Mouse (Mus musculus): ENCODE measurements around the gene Tas1r1. TPM values are rescaled to one million over a fixed set of nuclear protein-coding genes. Genes with fewer than 3 reads are reported as not detected.

Tas1r1 gene
- polyA plus RNA-seq, 1 experiment from 2014 or later: 0.30 TPM

DNA sequence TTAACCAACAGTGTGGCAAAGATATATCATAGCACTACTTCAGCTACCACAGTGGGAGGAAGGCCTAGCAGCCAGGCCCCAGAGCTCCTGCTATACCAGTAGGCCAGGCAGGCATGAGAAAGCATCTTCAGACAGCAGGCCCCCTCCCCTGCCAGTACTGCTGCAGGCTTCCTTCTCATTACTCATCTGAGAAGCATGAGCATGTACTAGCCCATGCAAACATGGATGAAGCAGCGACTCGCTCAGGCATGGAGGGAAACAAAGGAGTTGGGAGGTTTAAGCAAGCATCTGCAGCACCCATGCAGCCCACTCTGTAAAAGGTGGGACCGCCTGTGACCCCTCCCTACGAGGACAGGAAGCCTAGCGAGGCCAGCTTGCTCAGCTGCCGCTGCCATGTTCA is 19.3 kb downstream of the Tas1r1 start:
- ATAC-seq (ENCODE audit: insufficient read depth) (no peak), DNase-seq (no peak)

GRCm38 (mm10) chr4:152013036-152013813 is 25.1 kb downstream of the Tas1r1 start:
- no peak overlapping the region for H3K27ac ChIP-seq (ENCODE audit: low read depth)
- H3K9me3 ChIP-seq (ENCODE audit: low read depth, low read length): no peaks in the 10 kb centered on the region
- DNase-seq: no peak
- no peak overlapping the region; the same call in 1 of the 2 replicates for H3K9ac ChIP-seq
- ATAC-seq (ENCODE audit: insufficient read depth): no peak
- peaks cover 56% of the 10 kb centered on the region for H3K36me3 ChIP-seq (ENCODE audit: insufficient read depth)
- WGBS: 83% methylated on average over 12 of the region's 12 CpGs
- no peak overlapping the region for H3K4me2 ChIP-seq
- H3K4me3 ChIP-seq (ENCODE audit: low read depth, low read length): no peak overlapping the region
- H3K4me1 ChIP-seq (ENCODE audit: insufficient read depth): peaks cover 18% of the 10 kb centered on the region
- H3K27me3 ChIP-seq (ENCODE audit: insufficient read depth, low read length): no peaks in the 10 kb centered on the region
- TF ChIP-seq CTCF (IDR thresholded peaks at IDR 0.05; ENCODE audit: low read depth): no peak

More for the DNA sequence above, 19.3 kb downstream of the Tas1r1 start:
- 82% methylated on average over 6 of the region's 6 CpGs for WGBS
- Histone ChIP-seq H3K27ac (ENCODE audit: low read depth) (no peak overlapping the region), H3K4me2 (no peak overlapping the region), H3K36me3 (ENCODE audit: insufficient read depth) (peaks cover 97% of the 10 kb centered on the region), H3K4me1 (ENCODE audit: insufficient read depth) (no peaks in the 10 kb centered on the region), H3K9me3 (ENCODE audit: low read depth, low read length) (no peaks in the 10 kb centered on the region), H3K4me3 (ENCODE audit: low read depth, low read length) (no peak overlapping the region), H3K9ac (no peak overlapping the region), H3K27me3 (ENCODE audit: insufficient read depth, low read length) (no peaks in the 10 kb centered on the region)
- TF ChIP-seq CTCF (IDR thresholded peaks at IDR 0.05; ENCODE audit: low read depth): no peak

DNA sequence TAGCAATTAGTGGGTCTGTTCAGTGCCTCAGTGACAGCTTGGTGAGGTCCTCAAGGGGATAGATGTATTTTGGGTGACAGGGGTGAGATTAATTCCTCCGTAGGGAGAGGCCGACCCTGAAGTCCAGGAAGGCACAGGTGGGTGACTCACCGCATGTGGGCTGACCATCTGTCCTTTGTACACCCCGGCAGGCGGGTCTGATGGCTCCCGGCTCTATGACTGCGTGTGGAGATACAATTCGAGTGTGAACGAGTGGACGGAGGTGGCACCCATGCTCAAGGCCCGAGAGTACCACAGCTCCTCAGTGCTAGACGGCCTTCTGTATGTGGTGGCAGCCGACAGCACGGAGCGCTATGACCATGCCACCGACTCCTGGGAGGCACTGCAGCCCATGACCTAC is 26.3 kb downstream of the Tas1r1 start:
- Histone ChIP-seq H3K36me3 (ENCODE audit: insufficient read depth) (peaks cover 46% of the 10 kb centered on the region), H3K9ac (no peak overlapping the region; the same call in 1 of the 2 replicates), H3K4me1 (ENCODE audit: insufficient read depth) (peaks cover 27% of the 10 kb centered on the region), H3K4me3 (ENCODE audit: low read depth, low read length) (no peak overlapping the region), H3K27me3 (ENCODE audit: insufficient read depth, low read length) (no peaks in the 10 kb centered on the region), H3K4me2 (no peak overlapping the region; the same call in 1 of the 2 replicates), H3K27ac (ENCODE audit: low read depth) (no peak overlapping the region), H3K9me3 (ENCODE audit: low read depth, low read length) (no peaks in the 10 kb centered on the region)
- 87% methylated on average over 16 of the region's 16 CpGs for WGBS
- ATAC-seq (ENCODE audit: insufficient read depth): no peak
- no peak for DNase-seq
- TF ChIP-seq CTCF (IDR thresholded peaks at IDR 0.05; ENCODE audit: low read depth): no peak

GRCm38 (mm10) chr4:152011171-152011760 is 27.1 kb downstream of the Tas1r1 start:
- DNase-seq (no peak), ATAC-seq (ENCODE audit: insufficient read depth) (no peak)
- H3K9ac ChIP-seq: peak overlapping the region; percentile 67
- H3K27ac ChIP-seq (ENCODE audit: low read depth): peak overlapping the region; percentile 40; the same call in 1 of the 2 replicates
- H3K4me3 ChIP-seq (ENCODE audit: low read depth, low read length): peak overlapping the region; percentile 79
- 51% methylated on average over 8 of the region's 8 CpGs for WGBS
- peaks cover 38% of the 10 kb centered on the region for H3K36me3 ChIP-seq (ENCODE audit: insufficient read depth)
- peaks cover 29% of the 10 kb centered on the region for H3K4me1 ChIP-seq (ENCODE audit: insufficient read depth)
- H3K4me2 ChIP-seq: peak overlapping the region; percentile 100
- TF ChIP-seq CTCF (IDR thresholded peaks at IDR 0.05; ENCODE audit: low read depth): no peak
- H3K27me3 ChIP-seq (ENCODE audit: insufficient read depth, low read length): no peaks in the 10 kb centered on the region
- H3K9me3 ChIP-seq (ENCODE audit: low read depth, low read length): no peaks in the 10 kb centered on the region

- 0 out of 2 replicates have a peak, but pooled peaks have one; percentile 0 for ATAC-seq (ENCODE audit: insufficient read depth)
- TF ChIP-seq CTCF (IDR thresholded peaks at IDR 0.05; ENCODE audit: low read depth): no peak
- H3K4me1 ChIP-seq (ENCODE audit: insufficient read depth): peaks cover 29% of the 10 kb centered on the region
- H3K4me2 ChIP-seq: peak overlapping the region; percentile 100
- no peak for DNase-seq
- no peaks in the 10 kb centered on the region for H3K9me3 ChIP-seq (ENCODE audit: low read depth, low read length)
- peak overlapping the region; percentile 95 for H3K27ac ChIP-seq (ENCODE audit: low read depth)
- H3K36me3 ChIP-seq (ENCODE audit: insufficient read depth): peaks cover 33% of the 10 kb centered on the region
- peak overlapping the region; percentile 79 for H3K4me3 ChIP-seq (ENCODE audit: low read depth, low read length)
- WGBS: 10% methylated on average over 13 of the region's 13 CpGs
- H3K9ac ChIP-seq: peak overlapping the region; percentile 67
- H3K27me3 ChIP-seq (ENCODE audit: insufficient read depth, low read length): no peaks in the 10 kb centered on the region
These were observed 27.6 kb downstream of the Tas1r1 start for GRCm38 (mm10) chr4:152010707-152011134.

- under 1% methylated on average over 10 of the region's 10 CpGs for WGBS
- Histone ChIP-seq H3K9me3 (ENCODE audit: low read depth, low read length) (no peaks in the 10 kb centered on the region), H3K4me1 (ENCODE audit: insufficient read depth) (peaks cover 29% of the 10 kb centered on the region), H3K27ac (ENCODE audit: low read depth) (peak overlapping the region; percentile 95), H3K27me3 (ENCODE audit: insufficient read depth, low read length) (no peaks in the 10 kb centered on the region), H3K4me2 (peak overlapping the region; percentile 100), H3K4me3 (ENCODE audit: low read depth, low read length) (peak overlapping the region; percentile 79), H3K9ac (peak overlapping the region; percentile 67), H3K36me3 (ENCODE audit: insufficient read depth) (peaks cover 27% of the 10 kb centered on the region)
- ATAC-seq (ENCODE audit: insufficient read depth) (peak; percentile 31), DNase-seq (peak; percentile 77)
- no peak for TF ChIP-seq CTCF (IDR thresholded peaks at IDR 0.05; ENCODE audit: low read depth)
These were observed 28.2 kb downstream of the Tas1r1 start for GRCm38 (mm10) chr4:152010091-152010706.
